Mouse (Mus musculus) kidney, adult 9 months (tissue): ENCODE results near the gene Ube2dnl2.

Experiments used
- DNase-seq: peaks from one replicate; pipeline ENCODE4 v3.0.0; 2022

Gene Ube2dnl2

GRCm38 (mm10) chrX:114907282-114907681 is at the start of gene Ube2dnl2:
Gene Ube2dnl2, plus strand, starts transcription at chrX:114907582.
- DNase-seq: no peak

GRCm38 (mm10) chrX:114895489-114895888 is 11.9 kb upstream of the Ube2dnl2 start:
- DNase-seq: no peak

- no peak for DNase-seq
Measured at GRCm38 (mm10) chrX:114897506-114897905, 9.9 kb upstream of the Ube2dnl2 start.

- no peak for DNase-seq
Measured at GRCm38 (mm10) chrX:114903391-114903790, 4.0 kb upstream of the Ube2dnl2 start.

GRCm38 (mm10) chrX:114904712-114905111 is 2.7 kb upstream of the Ube2dnl2 start, which contains the start of gene Ube2dnl1:
Gene Ube2dnl1, plus strand, starts transcription at chrX:114905012.
- DNase-seq: no peak

- DNase-seq: no peak
Measured at GRCm38 (mm10) chrX:114955066-114955465, 47.7 kb downstream of the Ube2dnl2 start.
